Mouse (Mus musculus) gastrocnemius, postnatal 4 days (tissue): ENCODE data around the gene Aifm2. TPM values are rescaled to one million over a fixed set of nuclear protein-coding genes. Genes with fewer than 3 reads are reported as not detected.

Experiments
- DNase-seq, 2 experiments: peaks; one replicate each; pipeline ENCODE4 v3.0.0; 2021 to 2022; ENCODE audit warnings: low spot score in 2 of 2, mixed read lengths in 2 of 2
- microRNA-seq: library from miRNA; unstranded; fragments of <30 nt; microRNA quantifications from one replicate; pipeline ENCODE4 v1.2.0, GENCODE M21; 2021
- total RNA-seq, 2 experiments: library from RNA; stranded (reverse); gene quantifications; 2 replicates each; pipeline ENCODE4 v1.2.3; 2021

Aifm2 gene
- total RNA-seq, 2 experiments from 2014 or later, result 18.9 to 22.9 TPM

- no peak for DNase-seq
Measured at GRCm38 (mm10) chr10:61759869-61760268, 44.8 kb downstream of the Aifm2 start.

DNA sequence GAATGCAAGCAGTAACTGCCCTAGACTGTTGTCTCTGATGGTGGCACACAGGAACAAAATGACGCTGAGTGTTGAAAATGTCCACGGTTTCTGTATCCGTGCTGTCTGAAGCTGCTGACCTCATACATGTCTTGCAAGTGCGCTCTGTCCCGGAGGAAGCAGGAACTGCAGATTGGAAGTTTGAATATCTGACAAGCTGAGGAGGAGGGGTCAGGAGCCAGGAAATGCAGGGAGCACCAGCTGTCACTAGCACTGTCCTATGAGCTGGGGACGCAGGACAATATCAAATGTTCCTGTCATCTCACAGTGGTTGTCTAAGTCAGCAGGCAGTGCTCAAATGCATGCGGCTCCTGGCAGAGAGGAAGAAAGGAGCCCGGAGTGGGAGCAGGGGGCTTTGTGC is 49.6 kb downstream of the Aifm2 start:
- DNase-seq, result no peak

- DNase-seq, result no peak
Measured at GRCm38 (mm10) chr10:61765558-61765957, 50.5 kb downstream of the Aifm2 start.

DNA sequence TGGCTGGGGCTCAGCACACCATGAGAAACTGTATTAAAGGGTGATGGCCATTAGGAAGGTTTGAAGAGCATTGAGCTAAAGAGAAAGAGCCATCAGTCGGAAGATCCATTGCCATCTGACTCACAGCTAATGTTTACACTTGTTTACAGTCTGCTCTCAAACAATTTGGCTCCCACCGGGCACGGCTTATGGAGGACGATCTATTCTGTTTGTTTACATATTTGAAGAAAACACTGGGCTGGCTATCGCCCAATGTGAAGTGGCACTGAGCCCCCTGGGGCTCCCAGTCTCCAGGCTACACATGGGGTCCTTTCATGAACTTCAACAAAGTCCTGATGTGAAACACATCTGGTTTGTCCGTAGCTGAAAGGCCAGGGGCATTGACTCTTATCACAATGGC is 51.7 kb downstream of the Aifm2 start:
- DNase-seq, result no peak

DNA sequence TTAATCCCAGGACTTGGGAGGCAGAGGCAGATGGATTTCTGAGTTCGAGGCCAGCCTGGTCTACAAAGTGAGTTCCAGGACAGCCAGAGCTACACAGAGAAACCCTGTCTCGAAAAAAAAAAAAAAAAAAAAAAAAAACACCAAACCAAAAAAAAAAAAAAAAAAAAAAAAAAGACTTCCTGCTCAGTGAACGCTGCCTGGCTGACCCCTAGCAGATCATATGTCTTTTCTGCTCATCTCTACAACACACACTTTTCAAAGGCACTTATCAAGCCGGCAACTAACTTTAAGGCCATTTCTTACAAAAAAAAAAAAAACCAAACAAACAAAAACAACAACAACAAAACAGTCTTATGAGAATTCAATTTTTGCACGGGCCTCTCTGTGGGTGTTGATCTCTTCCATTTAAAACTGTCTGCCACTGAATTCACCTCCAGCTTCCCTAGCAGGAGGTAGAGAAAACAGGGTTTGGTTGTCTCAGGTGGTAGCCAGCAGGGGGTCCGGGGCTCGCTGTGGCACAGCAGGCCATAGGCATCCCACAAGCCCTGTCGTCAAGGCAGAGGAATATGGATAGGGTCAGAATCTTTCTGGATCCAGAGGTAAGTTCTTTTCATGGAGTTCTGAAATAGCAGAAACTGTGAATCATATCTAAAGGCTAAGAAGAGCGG is 66.5 kb downstream of the Aifm2 start:
- DNase-seq, result no peak

- DNase-seq, result peak; percentile 31 to 58
Measured at GRCm38 (mm10) chr10:61782799-61783611, 67.9 kb downstream of the Aifm2 start.

DNA sequence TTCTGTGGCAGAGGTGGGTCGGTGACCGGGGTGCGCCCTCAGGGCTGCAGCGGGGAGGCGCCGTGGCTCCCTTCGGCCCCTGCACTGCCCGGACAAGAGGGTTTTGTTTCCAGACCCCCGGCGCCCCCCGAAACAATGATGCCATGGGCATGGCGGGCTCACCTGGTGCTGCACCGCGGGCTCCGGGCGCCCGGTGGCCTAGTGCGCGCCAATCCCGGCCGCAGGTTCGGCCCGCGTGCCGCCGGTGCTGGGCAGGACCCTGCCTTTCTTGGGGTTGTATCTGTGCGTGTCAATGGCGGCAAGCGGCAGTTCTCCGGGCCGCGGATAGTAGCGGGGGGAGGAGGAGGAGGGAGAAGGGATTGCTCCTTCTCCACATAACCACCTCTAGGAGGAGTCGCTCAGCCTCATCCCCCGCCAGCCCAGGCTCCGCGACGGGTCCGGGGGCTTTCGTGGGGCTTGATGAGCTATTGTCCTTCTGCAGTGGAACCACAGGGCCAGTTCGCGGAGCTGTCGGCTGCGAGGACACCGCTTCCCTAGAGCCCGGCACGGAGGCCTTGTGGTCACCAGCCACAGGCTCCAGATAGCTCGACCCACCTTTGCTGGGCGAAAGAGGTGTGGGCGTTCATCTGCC is 68.7 kb downstream of the Aifm2 start, which contains the start of gene H2afy2:
Gene H2afy2, minus strand, starts transcription at position 527 of the 631 bp plus-strand sequence.
- peak; percentile 42 to 66 for DNase-seq

DNA sequence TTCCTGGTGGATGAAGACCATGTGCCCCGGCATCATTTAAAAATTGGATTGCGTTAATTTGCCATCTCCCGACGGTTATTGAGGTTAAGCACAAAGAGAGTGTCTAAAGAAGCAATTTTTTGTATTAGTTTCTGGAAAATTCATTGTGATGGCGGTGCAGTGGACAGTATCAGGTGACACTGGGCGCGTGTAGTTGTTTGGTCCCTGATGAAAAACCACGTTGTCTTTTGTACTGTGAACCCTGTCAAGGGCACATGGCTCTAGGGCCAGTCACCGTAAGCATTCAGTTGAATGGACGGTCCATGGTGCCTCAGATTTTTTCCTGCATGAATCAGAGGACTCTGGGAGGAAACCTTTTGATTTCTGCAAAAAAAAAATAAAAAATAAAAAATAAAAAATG is 69.4 kb downstream of the Aifm2 start:
- DNase-seq, result no peak

- DNase-seq, result no peak
Measured at GRCm38 (mm10) chr10:61787541-61788313, 72.7 kb downstream of the Aifm2 start.

- DNase-seq, result no peak
Measured at GRCm38 (mm10) chr10:61788499-61788898, 73.4 kb downstream of the Aifm2 start.

Small RNA genes lying within 50 kb of the gene (microRNA-seq; reads per million reads assigned to microRNA genes)
- not detected for gene Mir5108

Other genes with a start within 250 kb of the Aifm2 start
- gene Lrrc20, start 239.5 kb upstream of the Aifm2 start, total RNA-seq, result 10 to 100 TPM; 41.8 to 44.1 TPM
- under 1 TPM in 1 of 2 experiments, not detected in 1; 0.07 TPM for gene Npffr1, start 119.8 kb upstream of the Aifm2 start, total RNA-seq
- 10 to 100 TPM; 37.8 to 40.4 TPM for gene Ppa1, start 66.7 kb upstream of the Aifm2 start, total RNA-seq
- gene Sar1a, start 35.0 kb upstream of the Aifm2 start, total RNA-seq, result 100 to 1,000 TPM; 179 to 184 TPM
- gene Tysnd1, start 19.7 kb upstream of the Aifm2 start, total RNA-seq, result 10 to 100 TPM; 23.0 to 24.4 TPM
- 10 to 100 TPM; 14.3 to 14.6 TPM for gene H2afy2, start 68.9 kb downstream of the Aifm2 start, total RNA-seq